Mouse (Mus musculus) hindbrain, embryonic 16.5 days (tissue): Measurements from ENCODE around the gene Lamc3. TPM values are rescaled to one million over a fixed set of nuclear protein-coding genes. Genes with fewer than 3 reads are reported as not detected.
A peak's percentile ranks its signal among the peaks of the same experiment; 100 is the strongest.

ENCODE experiments used
- ATAC-seq: fragments of 200-750 bp; cut with Nextera tagmentation; 2 replicates; pipeline ENCODE4 v1.8.0; 2017; ENCODE audit warnings: moderate TSS enrichment, moderate library complexity
- H3K27ac ChIP-seq: fragments of 300-500 bp; sonication (generic); 2 replicates; pipeline ENCODE4 v1.5.1; 2014; ENCODE audit warnings: low read depth, mild to moderate bottlenecking, control low read depth, low read length, moderate library complexity
- H3K27me3 ChIP-seq: fragments of 300-500 bp; sonication (generic); replicated peaks from 2 replicates; pipeline ENCODE4 v1.6.1; 2014; ENCODE audit warnings: low read length; ENCODE audit not compliant: control insufficient read depth, insufficient read depth
- H3K36me3 ChIP-seq: fragments of 300-500 bp; sonication (generic); 2 replicates; pipeline ENCODE4 v1.6.1; 2014; ENCODE audit warnings: mild to moderate bottlenecking, low read length, moderate library complexity, mixed read lengths; ENCODE audit not compliant: control insufficient read depth, insufficient read depth
- H3K4me1 ChIP-seq: fragments of 300-500 bp; sonication (generic); 2 replicates; pipeline ENCODE4 v1.6.1; 2014; ENCODE audit warnings: low read depth, low read length; ENCODE audit not compliant: control insufficient read depth, insufficient read depth
- H3K4me2 ChIP-seq: fragments of 300-500 bp; sonication (generic); 2 replicates; pipeline ENCODE4 v1.6.1; 2014; ENCODE audit warnings: mild to moderate bottlenecking, low read length, control low read depth, moderate library complexity
- H3K4me3 ChIP-seq: fragments of 300-500 bp; sonication (generic); 2 replicates; pipeline ENCODE4 v1.5.1; 2014; ENCODE audit warnings: mild to moderate bottlenecking, low read length, control low read depth, moderate library complexity
- H3K9ac ChIP-seq: fragments of 300-500 bp; sonication (generic); 2 replicates; pipeline ENCODE4 v1.6.1; 2014; ENCODE audit warnings: low read depth, mild to moderate bottlenecking, control low read depth, low read length, moderate library complexity
- H3K9me3 ChIP-seq: fragments of 300-500 bp; sonication (generic); 2 replicates; pipeline ENCODE4 v1.6.1; 2014; ENCODE audit warnings: mild to moderate bottlenecking, low read length, moderate library complexity; ENCODE audit not compliant: control insufficient read depth
- whole genome bisulfite sequencing: fragments of 180-500 bp; shearing (Covaris S2); extraction: QIAGEN DNeasy Blood & Tissue Kit; methylation state at CpG from one replicate; pipeline ENCODE4 v1.1.7; 2014; 5-methylcytosine and 5-hydroxymethylcytosine counted together
- polyA plus RNA-seq: library from polyadenylated mRNA; unstranded; fragments of >200 nt; fragmentation: Nextera tagmentation; extraction: Ambion mirVana; gene quantifications from 2 replicates; pipeline ENCODE4 v1.2.1, GENCODE M21; 2015

Gene Lamc3
- polyA plus RNA-seq, 1 experiment from 2014 or later = 3.2 TPM

DNA sequence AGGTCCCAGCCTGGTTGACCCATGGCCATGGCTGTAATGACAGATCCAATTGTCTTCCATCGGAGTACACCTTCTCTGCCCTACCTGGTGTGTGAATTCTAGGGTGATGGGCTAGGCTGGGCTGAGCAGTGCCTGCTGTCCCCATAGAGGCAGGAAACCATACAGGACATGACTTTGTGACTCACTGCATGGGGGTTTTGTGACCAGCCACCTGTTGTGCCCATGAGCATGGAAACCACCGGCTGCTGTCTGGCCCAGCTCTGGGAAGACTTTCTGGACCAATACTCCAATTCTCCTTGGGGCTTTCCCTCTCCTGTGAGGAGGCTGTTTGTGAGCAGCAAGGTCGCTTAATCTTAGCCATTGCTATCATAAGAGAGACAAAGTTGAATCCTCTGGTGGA is 65.6 kb downstream of the Lamc3 start:
- no peak overlapping the region for H3K4me3 ChIP-seq
- no peak overlapping the region for H3K27ac ChIP-seq
- no peaks in the 10 kb centered on the region for H3K36me3 ChIP-seq
- WGBS = 79% methylated on average over 3 of the region's 3 CpGs
- ATAC-seq = no peak
- no peak overlapping the region for H3K9ac ChIP-seq
- no peaks in the 10 kb centered on the region for H3K9me3 ChIP-seq
- no peak overlapping the region for H3K4me2 ChIP-seq
- peaks cover 14% of the 10 kb centered on the region for H3K4me1 ChIP-seq
- H3K27me3 ChIP-seq = no peaks in the 10 kb centered on the region

DNA sequence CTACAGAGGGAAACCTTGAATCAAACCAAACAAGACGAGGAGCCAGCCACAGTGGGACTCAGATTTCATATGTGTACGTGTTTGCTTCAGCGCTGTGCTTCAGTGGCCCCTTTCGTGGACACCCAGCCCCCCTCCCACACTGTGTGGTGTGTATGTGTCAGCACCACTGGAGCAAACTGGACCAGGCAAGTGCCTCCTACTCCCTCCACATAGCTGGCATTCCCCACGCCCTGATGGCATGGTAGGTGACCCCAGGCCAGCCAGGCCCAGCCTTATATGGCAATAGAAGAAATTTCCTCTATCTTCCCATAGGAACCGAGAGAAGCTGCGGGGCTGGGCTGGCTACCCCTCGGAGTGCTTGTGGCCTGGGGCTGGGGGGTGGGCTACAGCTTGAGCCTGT is 66.6 kb downstream of the Lamc3 start:
- no peak for ATAC-seq
- H3K9me3 ChIP-seq = no peaks in the 10 kb centered on the region
- H3K4me1 ChIP-seq = peaks cover 14% of the 10 kb centered on the region
- H3K9ac ChIP-seq = no peak overlapping the region
- no peak overlapping the region for H3K4me3 ChIP-seq
- H3K4me2 ChIP-seq = no peak overlapping the region
- no peaks in the 10 kb centered on the region for H3K36me3 ChIP-seq
- no peaks in the 10 kb centered on the region for H3K27me3 ChIP-seq
- no peak overlapping the region for H3K27ac ChIP-seq
- WGBS = 86% methylated on average over 8 of the region's 8 CpGs

DNA sequence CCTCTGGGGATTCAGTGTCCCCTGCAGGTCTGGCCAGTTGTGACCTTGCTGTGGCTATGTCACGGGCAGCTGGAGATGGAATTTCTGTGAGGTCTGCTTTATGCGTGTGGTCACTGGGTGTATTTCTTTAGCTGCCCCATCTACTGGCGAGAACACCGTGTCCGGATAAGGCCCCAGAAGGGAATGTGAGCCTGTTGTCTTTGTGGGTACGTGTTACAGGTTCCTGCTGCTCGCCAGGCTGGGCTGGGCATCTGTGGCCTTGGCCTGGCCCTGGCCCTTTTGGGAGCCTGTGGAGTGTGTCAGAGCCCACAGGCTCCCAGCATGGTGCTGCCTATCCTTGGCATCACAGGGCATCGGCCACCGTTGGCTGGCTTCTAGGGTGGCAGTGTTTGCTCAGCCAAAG is 67.7 kb downstream of the Lamc3 start:
- H3K36me3 ChIP-seq = no peaks in the 10 kb centered on the region
- no peak overlapping the region for H3K9ac ChIP-seq
- no peak overlapping the region for H3K27ac ChIP-seq
- no peak for ATAC-seq
- no peak overlapping the region for H3K4me2 ChIP-seq
- WGBS = 85% methylated on average over 9 of the region's 9 CpGs
- H3K4me1 ChIP-seq = peaks cover 14% of the 10 kb centered on the region
- no peak overlapping the region for H3K4me3 ChIP-seq
- H3K9me3 ChIP-seq = no peaks in the 10 kb centered on the region
- H3K27me3 ChIP-seq = no peaks in the 10 kb centered on the region

DNA sequence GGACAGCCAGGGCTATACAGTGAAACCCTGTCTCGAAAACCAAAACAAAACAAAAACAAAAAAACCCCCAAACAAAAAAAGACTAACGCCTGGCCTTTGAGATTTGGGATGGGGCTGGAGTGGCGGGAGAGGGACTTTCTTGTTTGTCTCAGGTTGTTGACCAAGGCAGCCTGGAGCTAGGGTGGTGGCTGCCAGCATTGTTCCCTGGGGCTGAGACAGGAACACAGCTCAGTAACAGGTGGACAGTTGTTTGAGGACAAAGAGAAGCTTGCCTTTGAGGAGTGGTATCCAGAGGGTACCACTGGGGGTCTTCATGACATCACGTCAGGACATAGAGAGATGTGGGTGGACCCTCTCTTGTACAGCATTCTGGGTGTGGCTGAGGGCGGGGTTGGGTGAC is 68.6 kb downstream of the Lamc3 start:
- no peak for ATAC-seq
- no peaks in the 10 kb centered on the region for H3K36me3 ChIP-seq
- H3K27me3 ChIP-seq = no peaks in the 10 kb centered on the region
- no peak overlapping the region for H3K9ac ChIP-seq
- H3K4me2 ChIP-seq = no peak overlapping the region
- peaks cover 11% of the 10 kb centered on the region for H3K4me1 ChIP-seq
- 88% methylated on average over 5 of the region's 5 CpGs for WGBS
- no peaks in the 10 kb centered on the region for H3K9me3 ChIP-seq
- no peak overlapping the region for H3K27ac ChIP-seq
- H3K4me3 ChIP-seq = no peak overlapping the region

DNA sequence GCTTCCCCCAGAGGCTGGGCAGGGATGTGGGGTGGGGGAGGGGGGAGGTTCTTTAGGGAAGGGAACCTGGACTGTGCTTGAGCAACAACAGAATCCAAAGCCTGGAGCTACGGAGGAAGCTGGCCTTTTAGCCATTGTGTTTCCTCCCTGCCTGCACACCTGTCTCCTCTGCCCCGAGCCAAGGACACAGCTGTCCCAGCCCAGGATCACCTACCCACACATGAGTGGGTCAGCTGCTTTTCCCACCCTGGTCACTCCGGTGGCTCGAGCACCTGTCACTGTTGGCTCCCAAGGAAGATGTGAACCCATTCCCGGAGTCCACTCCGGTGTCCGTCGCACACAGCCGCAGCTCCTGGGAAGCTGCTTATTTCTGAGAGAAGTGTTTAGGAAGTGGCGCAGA is 70.1 kb downstream of the Lamc3 start:
- no peak overlapping the region for H3K9ac ChIP-seq
- H3K27ac ChIP-seq = no peak overlapping the region
- no peaks in the 10 kb centered on the region for H3K36me3 ChIP-seq
- WGBS = 87% methylated on average over 10 of the region's 10 CpGs
- no peak for ATAC-seq
- H3K4me2 ChIP-seq = no peak overlapping the region
- H3K4me1 ChIP-seq = peaks cover 6% of the 10 kb centered on the region
- no peak overlapping the region for H3K4me3 ChIP-seq
- H3K9me3 ChIP-seq = no peaks in the 10 kb centered on the region
- no peaks in the 10 kb centered on the region for H3K27me3 ChIP-seq

DNA sequence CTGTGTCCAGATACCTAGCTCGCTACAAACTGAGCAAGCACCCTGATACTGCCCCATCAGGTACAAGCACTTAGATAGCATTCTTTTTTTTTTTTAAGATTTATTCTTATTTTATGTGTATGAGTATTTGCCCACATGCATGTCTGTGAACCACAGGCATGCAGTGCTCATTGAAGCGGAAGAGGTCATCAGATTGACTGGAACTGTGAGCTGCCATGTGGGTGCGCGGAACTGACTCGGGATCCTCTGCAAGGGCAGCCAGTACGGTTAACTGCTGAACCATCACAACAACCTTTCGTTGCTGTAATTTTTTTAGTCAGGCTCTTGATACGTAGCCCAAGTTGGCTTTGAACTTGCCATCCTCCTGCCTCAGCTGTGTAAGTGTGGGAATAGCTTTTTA is 73.9 kb downstream of the Lamc3 start:
- no peak for ATAC-seq
- 90% methylated on average over 8 of the region's 8 CpGs for WGBS
- no peak overlapping the region for H3K4me2 ChIP-seq
- H3K4me1 ChIP-seq = peaks cover 17% of the 10 kb centered on the region
- no peak overlapping the region for H3K4me3 ChIP-seq
- H3K9me3 ChIP-seq = no peaks in the 10 kb centered on the region
- no peak overlapping the region for H3K9ac ChIP-seq
- H3K27ac ChIP-seq = no peak overlapping the region
- H3K27me3 ChIP-seq = no peaks in the 10 kb centered on the region
- H3K36me3 ChIP-seq = no peaks in the 10 kb centered on the region

DNA sequence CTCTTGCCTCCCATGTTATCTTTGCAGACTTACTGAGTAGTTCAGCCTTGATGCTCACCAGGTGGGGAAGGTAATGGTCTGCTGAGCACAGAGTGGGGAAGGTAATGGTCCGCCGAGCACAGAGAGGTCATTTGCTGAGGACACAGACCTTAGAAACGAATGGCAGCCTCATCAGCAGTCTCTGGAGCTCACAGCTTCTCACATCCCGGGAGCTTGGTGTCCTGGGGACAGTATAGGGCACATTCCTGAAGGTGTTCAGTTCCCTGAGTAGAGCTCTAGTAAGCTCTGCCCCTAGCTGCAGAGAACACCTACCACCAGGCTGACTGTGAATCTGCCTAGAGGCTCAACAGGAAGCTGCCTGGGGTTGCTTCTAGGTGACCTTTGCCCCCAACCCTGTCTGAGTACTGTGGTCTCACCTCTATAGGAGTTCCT is 74.7 kb downstream of the Lamc3 start:
- Histone ChIP-seq H3K36me3 (no peaks in the 10 kb centered on the region), H3K9ac (no peak overlapping the region; the same call in 1 of the 2 replicates), H3K27ac (peak overlapping the region; percentile 83), H3K4me2 (no peak overlapping the region), H3K4me1 (peaks cover 17% of the 10 kb centered on the region), H3K9me3 (no peaks in the 10 kb centered on the region), H3K27me3 (no peaks in the 10 kb centered on the region), H3K4me3 (no peak overlapping the region)
- WGBS = 60% methylated on average over 4 of the region's 4 CpGs
- ATAC-seq = no peak

DNA sequence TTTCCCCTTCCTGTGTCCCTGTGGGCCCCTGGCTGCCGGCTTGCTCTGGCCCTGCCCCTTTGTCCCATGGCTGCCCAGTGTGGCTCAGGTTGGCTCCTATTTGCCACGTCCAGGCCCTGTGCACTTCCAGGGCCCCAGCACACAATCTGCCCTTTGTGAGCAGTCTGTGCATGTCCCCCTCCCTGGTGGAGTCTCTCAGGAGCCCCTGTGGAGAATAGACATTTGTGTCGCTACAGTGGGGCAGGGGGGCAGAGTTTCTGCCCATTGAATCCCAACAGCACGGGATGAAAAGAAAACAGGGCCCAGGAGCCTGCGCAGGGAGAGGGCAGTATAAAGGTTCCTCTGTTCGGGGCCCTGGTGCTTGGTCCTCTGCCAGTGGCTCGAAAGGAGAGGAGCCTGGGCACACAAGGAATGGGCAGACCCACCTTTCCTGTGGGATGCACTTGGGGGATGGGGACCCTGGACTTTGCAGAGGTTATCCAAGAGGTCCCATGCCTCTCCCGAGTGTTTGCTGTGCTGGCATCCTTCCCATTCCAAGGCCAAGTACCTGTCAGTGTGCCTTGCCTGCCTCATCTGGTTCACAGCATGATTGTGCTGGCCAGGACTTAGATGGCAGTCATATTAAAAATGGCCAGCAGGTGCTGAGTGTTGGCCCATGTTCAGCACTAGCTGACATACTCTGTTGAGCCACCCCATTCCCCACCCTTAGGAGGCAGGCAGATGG is 75.6 kb downstream of the Lamc3 start:
- H3K4me1 ChIP-seq = peaks cover 17% of the 10 kb centered on the region
- H3K27me3 ChIP-seq = no peaks in the 10 kb centered on the region
- no peak overlapping the region for H3K4me2 ChIP-seq
- H3K9me3 ChIP-seq = no peaks in the 10 kb centered on the region
- H3K9ac ChIP-seq = peak overlapping the region; percentile 35; the same call in 1 of the 2 replicates
- H3K36me3 ChIP-seq = no peaks in the 10 kb centered on the region
- peak overlapping the region; percentile 83 for H3K27ac ChIP-seq
- ATAC-seq = peak; percentile 96
- no peak overlapping the region for H3K4me3 ChIP-seq
- WGBS = 33% methylated on average over 8 of the region's 8 CpGs

DNA sequence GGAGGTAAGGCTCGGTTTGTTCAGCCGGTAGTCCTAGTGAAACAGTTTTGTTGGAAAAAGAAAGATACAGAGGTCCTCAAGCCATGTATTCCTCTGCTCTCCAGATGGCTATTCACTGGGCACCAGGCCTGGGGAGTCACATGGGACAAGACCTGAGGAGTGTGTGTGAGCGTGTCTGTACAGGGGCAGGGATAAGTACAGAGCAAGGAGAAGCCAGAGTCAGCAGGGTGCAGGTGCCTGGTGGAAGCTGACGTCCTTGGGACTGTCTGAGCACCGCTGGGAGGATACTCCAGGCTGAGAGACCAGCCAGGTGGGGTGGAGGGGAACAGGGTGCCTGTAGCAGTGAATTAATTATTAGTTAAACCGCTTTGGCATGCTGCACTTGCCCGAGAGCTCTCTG is 76.4 kb downstream of the Lamc3 start:
- Histone ChIP-seq H3K4me2 (no peak overlapping the region), H3K9me3 (no peaks in the 10 kb centered on the region), H3K27ac (peak overlapping the region; percentile 72), H3K9ac (no peak overlapping the region), H3K27me3 (no peaks in the 10 kb centered on the region), H3K4me3 (no peak overlapping the region), H3K4me1 (peaks cover 17% of the 10 kb centered on the region), H3K36me3 (no peaks in the 10 kb centered on the region)
- no peak for ATAC-seq
- 71% methylated on average over 7 of the region's 7 CpGs for WGBS
